Mouse (Mus musculus) intestine, embryonic 16.5 days (tissue): ENCODE measurements around the gene Gramd1a. TPM values are rescaled to one million over a fixed set of nuclear protein-coding genes. Genes with fewer than 3 reads are reported as not detected.

ENCODE experiments used
- ATAC-seq: fragments of 200-750 bp; cut with Nextera tagmentation; 2 replicates; pipeline ENCODE4 v1.8.0; 2017; ENCODE audit warnings: moderate TSS enrichment, moderate library complexity
- H3K27ac ChIP-seq: fragments of 300-500 bp; sonication (generic); 2 replicates; pipeline ENCODE4 v1.5.1; 2014; ENCODE audit warnings: mild to moderate bottlenecking, low read length
- H3K27me3 ChIP-seq: fragments of 300-500 bp; sonication (generic); replicated peaks from 2 replicates; pipeline ENCODE4 v1.6.1; 2014; ENCODE audit warnings: low read length, control low read depth, mixed read lengths; ENCODE audit not compliant: control insufficient read depth, insufficient read depth
- H3K36me3 ChIP-seq: fragments of 300-500 bp; sonication (generic); 2 replicates; pipeline ENCODE4 v1.6.1; 2014; ENCODE audit warnings: low read length, control low read depth; ENCODE audit not compliant: control insufficient read depth, insufficient read depth
- H3K4me1 ChIP-seq: fragments of 300-500 bp; sonication (generic); 2 replicates; pipeline ENCODE4 v1.6.1; 2014; ENCODE audit warnings: low read length, control low read depth, mixed read lengths; ENCODE audit not compliant: control insufficient read depth, insufficient read depth
- H3K4me2 ChIP-seq: fragments of 300-500 bp; sonication (generic); 2 replicates; pipeline ENCODE4 v1.6.1; 2014; ENCODE audit warnings: low read depth, low read length, control low read depth
- H3K4me3 ChIP-seq: fragments of 300-500 bp; sonication (generic); 2 replicates; pipeline ENCODE4 v1.5.1; 2014; ENCODE audit warnings: mild to moderate bottlenecking, low read length
- H3K9ac ChIP-seq: fragments of 300-500 bp; sonication (generic); 2 replicates; pipeline ENCODE4 v1.6.1; 2014; ENCODE audit warnings: low read depth, low read length
- H3K9me3 ChIP-seq: fragments of 300-500 bp; sonication (generic); 2 replicates; pipeline ENCODE4 v1.6.1; 2016; ENCODE audit warnings: low read length, control low read depth; ENCODE audit not compliant: control insufficient read depth
- WGBS: fragments of 180-500 bp; shearing (Covaris S2); extraction: QIAGEN DNeasy Blood & Tissue Kit; methylation state at CpG from one replicate; pipeline ENCODE4 v1.1.7; 2014; 5-methylcytosine and 5-hydroxymethylcytosine counted together
- polyA plus RNA-seq: library from polyadenylated mRNA; unstranded; fragments of >200 nt; fragmentation: Nextera tagmentation; extraction: Ambion mirVana; gene quantifications from 2 replicates; pipeline ENCODE4 v1.2.1, GENCODE M21; 2015

Gene Gramd1a
- polyA plus RNA-seq = 38.5 and 39.7 TPM in 2 replicates

DNA sequence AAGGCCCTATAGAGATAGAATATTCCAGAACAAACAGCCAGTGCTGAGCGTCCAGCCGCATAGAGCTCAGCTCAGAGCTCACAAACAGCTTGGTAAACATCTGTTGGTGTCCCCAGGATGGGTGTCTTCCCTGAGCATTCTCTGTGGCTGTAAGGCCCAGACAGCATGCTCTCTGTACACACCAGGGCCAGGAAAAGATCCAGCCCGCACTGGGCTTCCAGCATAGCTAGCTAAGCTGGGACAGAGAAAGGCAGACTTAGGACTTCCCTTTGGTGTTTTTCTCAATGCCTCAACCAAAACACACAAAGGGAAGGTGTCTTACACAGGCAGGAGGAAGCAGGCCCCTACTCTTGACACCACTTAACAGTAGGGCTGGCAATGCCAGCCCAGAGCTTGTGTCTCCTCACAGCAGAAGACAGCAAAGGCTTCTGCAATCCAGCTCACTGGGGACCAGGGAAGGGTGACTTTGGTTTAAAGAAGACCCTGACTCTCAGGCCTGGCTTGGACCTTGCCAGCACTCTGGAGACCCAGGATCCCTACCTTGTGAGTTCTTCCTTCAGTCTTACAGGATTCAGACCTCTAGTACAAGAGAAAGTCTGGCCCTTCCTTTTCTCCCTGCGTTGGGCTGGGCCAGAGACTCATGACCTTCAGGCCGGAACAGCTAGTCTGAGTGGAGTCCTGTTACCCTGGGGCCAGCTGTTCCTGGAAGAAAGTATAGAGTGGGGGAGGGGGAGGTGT is at the start of gene Gramd1a:
Gene Gramd1a (minus strand): TSS at position 601 of the 738 bp plus-strand sequence.
- no peak for ATAC-seq
- Histone ChIP-seq H3K9ac (no peak within 1 kb of the TSS), H3K36me3 (no peaks in the 10 kb centered on the region), H3K27ac (peak within 1 kb of the TSS; percentile 25), H3K4me2 (no peak within 1 kb of the TSS), H3K27me3 (no peaks in the 10 kb centered on the region), H3K4me1 (peaks cover 13% of the 10 kb centered on the region; the same call in 1 of the 2 replicates), H3K9me3 (no peaks in the 10 kb centered on the region), H3K4me3 (no peak within 1 kb of the TSS)
- 55% methylated on average over 5 of the region's 5 CpGs for WGBS

DNA sequence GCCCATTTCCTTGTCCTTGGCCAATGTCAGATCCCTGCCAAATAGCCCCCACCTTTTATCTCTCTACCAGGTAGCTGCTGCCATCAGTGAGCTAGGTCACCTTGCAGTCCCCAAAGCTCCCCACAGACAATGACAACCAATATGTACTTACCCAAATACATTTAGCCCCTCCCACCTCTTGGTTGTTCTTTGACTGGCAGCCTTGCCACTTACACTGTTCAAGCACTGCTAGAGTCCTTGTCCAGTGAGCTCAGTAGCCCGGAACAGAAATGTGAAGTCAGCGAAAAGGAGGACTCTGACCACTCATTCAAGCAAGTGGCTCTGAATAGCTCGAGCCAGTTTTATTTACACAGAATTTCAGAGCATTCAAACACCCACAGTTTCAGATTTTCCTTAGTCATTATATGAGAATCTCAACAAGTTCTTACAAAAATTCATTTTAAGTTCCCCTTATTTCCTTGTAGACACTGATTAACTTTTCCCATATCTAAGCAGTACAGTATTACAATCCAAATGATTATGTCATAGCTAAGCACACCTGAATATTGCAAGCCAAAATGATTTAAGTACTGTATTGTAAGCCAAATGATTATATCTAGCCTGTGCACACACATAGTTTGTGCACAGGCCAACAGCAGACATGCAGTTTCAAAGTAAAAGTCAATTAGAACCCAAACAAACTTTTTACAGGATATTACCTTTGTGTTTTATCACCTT is 40.1 kb upstream of the Gramd1a start:
- Histone ChIP-seq H3K4me1 (no peaks in the 10 kb centered on the region), H3K36me3 (no peaks in the 10 kb centered on the region), H3K27ac (no peak overlapping the region), H3K4me2 (no peak overlapping the region), H3K27me3 (no peaks in the 10 kb centered on the region), H3K9ac (no peak overlapping the region), H3K4me3 (no peak overlapping the region), H3K9me3 (no peaks in the 10 kb centered on the region)
- ATAC-seq = no peak
- WGBS = 79% methylated on average over 3 of the region's 3 CpGs

DNA sequence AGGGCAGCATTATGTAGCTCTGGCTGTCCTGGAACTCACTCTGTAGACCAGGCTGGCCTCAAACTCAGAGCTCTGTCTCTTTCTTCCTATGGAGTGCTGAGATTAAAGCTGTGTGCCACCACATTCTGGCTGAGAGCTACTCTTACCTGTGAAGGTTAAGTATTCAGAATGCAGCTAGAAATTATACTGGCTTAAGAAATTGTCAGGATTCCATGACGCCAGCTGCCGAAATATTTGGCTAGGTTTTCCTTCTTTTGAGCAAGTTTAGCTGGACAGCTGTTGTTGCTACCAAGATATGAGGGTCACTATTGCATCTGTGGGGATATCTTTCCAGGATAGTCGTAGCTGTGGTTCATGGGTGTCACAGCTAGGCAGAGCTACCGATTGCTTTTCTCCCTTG is 29.0 kb upstream of the Gramd1a start:
- H3K27ac ChIP-seq = no peak overlapping the region
- no peak overlapping the region for H3K9ac ChIP-seq
- H3K4me3 ChIP-seq = no peak overlapping the region
- no peaks in the 10 kb centered on the region for H3K4me1 ChIP-seq
- no peaks in the 10 kb centered on the region for H3K27me3 ChIP-seq
- H3K9me3 ChIP-seq = no peaks in the 10 kb centered on the region
- H3K4me2 ChIP-seq = no peak overlapping the region
- 73% methylated on average over 4 of the region's 4 CpGs for WGBS
- no peaks in the 10 kb centered on the region for H3K36me3 ChIP-seq
- ATAC-seq = no peak

DNA sequence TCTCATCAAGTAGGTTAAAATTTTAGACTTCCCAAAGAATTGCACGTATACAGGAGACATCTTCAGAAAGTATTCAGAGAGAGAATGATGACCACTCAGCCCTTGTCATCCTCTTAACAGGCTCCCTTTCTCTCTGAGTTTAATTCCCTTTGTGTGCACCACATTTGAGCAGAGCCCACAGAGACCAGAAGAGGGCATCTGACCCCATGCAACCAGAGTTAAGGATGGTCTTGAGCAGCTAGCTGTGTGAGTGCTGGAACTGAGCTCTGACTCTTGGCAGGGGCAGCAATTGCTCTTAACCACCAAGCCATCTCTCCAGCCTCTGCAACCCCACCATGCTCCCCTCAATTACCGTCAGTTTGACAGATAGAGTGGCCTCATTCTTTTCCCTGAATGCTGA is 27.2 kb upstream of the Gramd1a start:
- Histone ChIP-seq H3K27me3 (no peaks in the 10 kb centered on the region), H3K9me3 (no peaks in the 10 kb centered on the region), H3K36me3 (no peaks in the 10 kb centered on the region), H3K27ac (no peak overlapping the region), H3K4me3 (no peak overlapping the region), H3K4me2 (no peak overlapping the region), H3K9ac (no peak overlapping the region), H3K4me1 (no peaks in the 10 kb centered on the region)
- WGBS = 33% methylated on average over 2 of the region's 2 CpGs
- no peak for ATAC-seq

DNA sequence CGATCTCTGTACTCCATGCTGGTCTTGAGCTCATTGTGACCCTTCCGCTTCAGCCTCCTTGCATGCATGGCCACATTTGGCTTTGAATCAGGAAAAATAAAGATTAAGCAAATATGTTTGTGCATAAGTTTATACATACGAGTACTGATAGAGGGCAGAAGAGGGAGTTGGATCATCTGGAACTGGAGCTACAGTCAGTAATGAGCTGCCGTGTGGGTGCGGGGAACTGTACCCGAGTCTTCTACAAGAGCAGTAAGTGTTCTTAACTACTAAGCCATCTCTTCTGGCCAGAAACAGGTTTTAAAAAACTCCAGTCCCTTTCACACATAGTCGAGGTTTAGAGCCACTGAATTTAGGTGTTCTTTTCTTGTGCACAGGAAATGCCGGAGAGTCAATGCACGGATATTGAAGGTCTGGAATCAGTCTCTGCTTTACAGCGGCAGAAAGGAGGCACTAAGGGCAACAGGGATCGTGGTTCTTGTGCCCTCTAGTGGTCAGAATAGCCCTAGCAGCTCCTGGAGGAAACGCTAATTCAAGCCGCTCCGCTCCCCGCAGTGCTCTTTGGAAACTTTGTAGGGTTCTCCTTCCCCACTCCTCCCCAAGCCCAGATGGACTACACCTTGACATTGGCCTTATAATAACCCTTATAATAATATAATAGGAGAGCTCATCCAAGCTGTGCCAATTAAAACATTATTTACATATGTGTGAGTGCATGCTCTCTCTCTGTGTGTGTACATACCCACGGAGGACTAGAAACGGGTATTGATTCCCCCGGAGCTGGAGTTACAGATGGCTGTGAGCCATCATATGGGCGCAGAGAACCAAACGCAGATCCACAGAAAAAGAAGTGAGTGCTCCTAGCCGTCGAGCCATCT is 21.4 kb upstream of the Gramd1a start:
- no peaks in the 10 kb centered on the region for H3K9me3 ChIP-seq
- peaks cover 3% of the 10 kb centered on the region; the same call in 1 of the 2 replicates for H3K27me3 ChIP-seq
- WGBS = 22% methylated on average over 22 of the region's 22 CpGs
- H3K36me3 ChIP-seq = no peaks in the 10 kb centered on the region
- H3K4me3 ChIP-seq = peak overlapping the region; percentile 16; the same call in 1 of the 2 replicates
- ATAC-seq = peak; percentile 85
- H3K4me1 ChIP-seq = 0 out of 2 replicates have a peak, but pooled peaks cover 2% of the 10 kb centered on the region
- no peak overlapping the region for H3K27ac ChIP-seq
- H3K4me2 ChIP-seq = peak overlapping the region; percentile 17; the same call in 1 of the 2 replicates
- no peak overlapping the region for H3K9ac ChIP-seq

DNA sequence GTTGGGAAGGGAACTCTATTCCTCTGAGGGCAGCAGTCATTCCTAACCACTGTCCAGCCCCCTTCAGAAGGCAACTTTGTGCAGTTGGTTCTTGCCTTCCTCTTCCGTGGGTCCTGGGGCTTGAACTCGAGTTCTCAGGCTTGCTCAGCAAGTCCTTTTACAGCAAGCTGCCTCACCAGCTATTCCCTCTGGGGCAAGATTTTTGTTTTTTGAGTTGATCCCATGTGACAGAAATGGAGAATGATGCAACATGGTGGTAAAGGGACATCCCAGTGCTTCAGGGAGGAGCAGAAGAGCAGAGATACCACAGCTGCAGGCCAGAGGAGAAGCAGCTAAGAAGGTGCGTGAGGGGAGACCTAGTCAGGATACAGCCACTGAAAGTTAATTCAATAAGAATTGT is 19.4 kb upstream of the Gramd1a start:
- Histone ChIP-seq H3K9ac (no peak overlapping the region), H3K36me3 (no peaks in the 10 kb centered on the region), H3K4me1 (0 out of 2 replicates have a peak, but pooled peaks cover 2% of the 10 kb centered on the region), H3K27me3 (peaks cover 3% of the 10 kb centered on the region; the same call in 1 of the 2 replicates), H3K4me2 (no peak overlapping the region), H3K27ac (no peak overlapping the region), H3K9me3 (no peaks in the 10 kb centered on the region), H3K4me3 (no peak overlapping the region)
- 79% methylated on average over 3 of the region's 3 CpGs for WGBS
- ATAC-seq = no peak

DNA sequence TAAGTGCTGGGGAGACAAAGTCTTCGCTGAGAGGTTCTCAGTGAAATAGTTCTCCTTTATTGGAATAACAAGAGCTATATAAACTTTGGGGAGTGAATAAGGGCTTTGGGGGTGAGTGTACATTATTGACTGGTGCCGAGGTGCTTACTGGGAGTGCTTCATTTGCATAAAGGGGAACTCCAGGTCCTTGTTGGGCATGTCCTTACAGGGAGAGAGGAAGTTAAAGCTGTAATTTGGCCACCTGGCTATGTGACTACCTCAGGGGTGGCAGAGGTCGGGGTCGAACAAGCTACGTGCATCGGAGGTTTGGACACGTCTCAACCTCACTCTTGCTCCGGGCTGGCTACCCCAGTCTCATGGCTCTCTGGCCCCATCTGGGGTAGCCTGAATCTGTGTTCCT is 18.8 kb upstream of the Gramd1a start:
- no peak overlapping the region for H3K27ac ChIP-seq
- WGBS = 72% methylated on average over 8 of the region's 8 CpGs
- no peak overlapping the region for H3K4me2 ChIP-seq
- no peaks in the 10 kb centered on the region for H3K9me3 ChIP-seq
- H3K9ac ChIP-seq = no peak overlapping the region
- H3K4me1 ChIP-seq = 0 out of 2 replicates have a peak, but pooled peaks cover 2% of the 10 kb centered on the region
- ATAC-seq = no peak
- peaks cover 3% of the 10 kb centered on the region; the same call in 1 of the 2 replicates for H3K27me3 ChIP-seq
- H3K4me3 ChIP-seq = no peak overlapping the region
- no peaks in the 10 kb centered on the region for H3K36me3 ChIP-seq

DNA sequence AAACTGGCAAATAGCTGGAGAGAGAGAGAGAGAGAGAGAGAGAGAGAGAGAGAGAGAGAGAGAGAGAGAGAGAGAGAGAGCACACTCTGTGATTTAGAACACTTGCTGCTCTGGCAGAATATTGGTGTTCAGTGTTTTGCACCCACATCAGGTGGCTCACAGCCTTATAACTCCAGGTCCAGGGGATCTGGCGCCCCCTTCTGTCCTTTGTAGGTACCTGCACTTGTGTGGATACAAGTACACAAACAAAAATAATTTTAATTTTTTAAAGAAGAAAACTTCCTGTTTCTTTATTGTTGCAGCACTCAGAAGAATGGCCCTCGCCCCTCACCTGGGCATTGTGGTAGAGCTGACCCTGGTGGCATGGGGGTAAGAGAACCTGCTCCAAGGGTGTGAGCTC is 16.5 kb upstream of the Gramd1a start:
- H3K27me3 ChIP-seq = no peaks in the 10 kb centered on the region
- H3K4me1 ChIP-seq = no peaks in the 10 kb centered on the region
- 24% methylated on average over 2 of the region's 2 CpGs for WGBS
- no peak for ATAC-seq
- no peak overlapping the region for H3K9ac ChIP-seq
- H3K36me3 ChIP-seq = no peaks in the 10 kb centered on the region
- H3K9me3 ChIP-seq = no peaks in the 10 kb centered on the region
- no peak overlapping the region for H3K4me3 ChIP-seq
- H3K27ac ChIP-seq = no peak overlapping the region
- no peak overlapping the region for H3K4me2 ChIP-seq

DNA sequence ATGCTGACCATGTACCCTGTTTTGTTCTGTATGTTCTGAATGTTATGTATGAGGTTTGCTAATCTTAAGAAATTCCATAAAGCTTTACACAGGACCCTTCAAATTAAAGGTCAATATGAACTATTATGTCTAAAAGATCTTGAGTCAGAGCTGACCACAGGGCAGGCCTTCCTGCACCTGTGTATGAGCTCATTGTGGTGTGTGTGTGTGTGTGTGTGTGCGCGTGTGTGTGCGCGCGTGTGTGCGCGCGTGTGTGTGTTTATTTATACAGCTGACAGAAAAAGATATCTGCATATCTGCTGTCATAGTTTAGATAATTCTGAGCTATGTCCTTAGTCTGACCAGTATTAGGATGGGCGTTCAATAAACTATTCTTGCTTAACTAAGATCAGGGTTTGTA is 14.8 kb upstream of the Gramd1a start:
- Histone ChIP-seq H3K4me2 (no peak overlapping the region), H3K36me3 (no peaks in the 10 kb centered on the region), H3K9ac (no peak overlapping the region), H3K4me1 (no peaks in the 10 kb centered on the region), H3K27me3 (no peaks in the 10 kb centered on the region), H3K4me3 (no peak overlapping the region), H3K9me3 (no peaks in the 10 kb centered on the region), H3K27ac (no peak overlapping the region)
- ATAC-seq = no peak
- WGBS = 91% methylated on average over 9 of the region's 9 CpGs
